Mouse (Mus musculus): ENCODE measurements around the gene Ap1s1.

Gene Ap1s1

GRCm38 (mm10) chr5:137062601-137063000, 16.7 kb upstream of the Ap1s1 start:
- DNase-seq: no peak

DNA sequence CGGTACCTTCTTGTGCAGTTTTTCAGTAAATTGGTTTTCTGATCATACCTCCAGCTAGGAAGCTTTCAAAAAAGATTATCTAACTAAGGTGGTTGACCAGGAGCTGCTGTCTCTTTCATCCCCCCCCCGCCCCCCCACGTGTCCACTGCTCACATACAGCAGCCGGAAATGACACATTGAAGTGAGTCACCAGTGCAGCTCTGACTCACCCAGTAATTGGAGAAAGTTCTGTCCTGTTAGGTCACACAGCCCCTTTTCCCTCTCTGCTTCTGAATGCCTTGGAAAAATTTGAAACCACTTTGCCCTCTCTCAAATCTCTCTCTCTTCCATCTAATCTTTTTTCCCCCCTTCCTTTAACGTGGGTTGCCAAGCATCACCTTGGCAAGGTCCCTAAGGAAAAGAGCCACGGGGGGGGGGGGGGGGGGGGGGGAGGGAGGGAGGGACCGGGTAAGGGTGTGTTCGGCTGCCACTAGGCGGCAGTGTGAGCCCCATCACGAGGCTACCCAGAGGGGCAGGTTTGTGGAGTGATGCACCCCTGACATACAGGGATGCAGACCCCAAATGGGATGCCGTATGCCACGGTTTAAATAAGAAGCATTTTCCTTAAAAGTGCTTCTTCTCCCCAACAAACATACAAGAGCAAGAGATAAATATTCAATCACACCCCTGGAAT, 16.0 kb upstream of the Ap1s1 start:
- DNase-seq: peak; percentile 50 to 53

DNA sequence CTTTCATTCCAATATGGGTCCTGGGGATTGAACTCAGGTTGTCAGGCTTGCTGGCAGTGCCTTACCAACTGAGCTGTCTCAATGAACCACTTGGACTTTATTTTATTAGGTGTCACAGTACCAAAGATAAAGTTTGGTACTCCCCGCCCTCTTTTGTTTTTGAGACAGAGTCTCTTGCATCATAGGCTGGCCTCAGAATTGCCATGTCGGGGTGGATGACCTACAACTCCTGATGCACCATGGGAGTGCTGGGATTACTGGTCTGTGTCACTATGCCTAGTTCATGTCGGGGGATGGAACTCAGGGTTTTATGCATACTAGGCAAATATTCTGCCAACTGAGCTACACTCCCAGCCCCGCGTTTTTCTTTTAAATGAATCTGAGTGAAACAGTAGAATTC, 8.9 kb upstream of the Ap1s1 start:
- no peak for DNase-seq

- DNase-seq: no peak
Measured at GRCm38 (mm10) chr5:137054299-137054698, 8.4 kb upstream of the Ap1s1 start.

DNA sequence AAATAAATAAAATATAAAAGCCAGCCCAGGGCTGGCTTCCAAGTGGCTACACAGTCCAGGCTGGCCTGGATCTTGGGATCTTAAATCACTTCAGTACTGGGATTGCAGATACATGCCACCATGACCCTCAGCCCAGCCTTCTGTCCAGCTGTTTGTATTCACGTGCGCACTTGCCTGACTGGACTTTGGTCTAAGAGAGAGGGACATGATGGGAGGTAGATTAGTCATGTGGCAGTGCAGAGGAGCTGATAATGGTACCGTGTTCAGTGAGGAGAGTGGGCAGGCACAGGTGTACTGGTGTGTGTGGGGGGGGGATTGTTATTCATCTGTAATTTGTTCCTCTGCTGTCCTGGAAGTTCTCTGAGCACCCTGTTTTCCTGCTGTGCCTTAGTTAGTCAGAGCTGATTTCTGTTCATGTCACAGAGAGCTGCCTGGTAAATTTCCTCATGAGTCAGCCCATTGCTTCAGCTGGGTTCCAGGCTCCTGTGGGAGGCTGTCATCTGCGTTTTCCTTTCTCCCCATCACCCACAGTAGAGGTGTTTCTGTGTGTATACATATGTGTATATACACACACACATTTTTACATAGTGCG, 6.1 kb upstream of the Ap1s1 start:
- no peak for DNase-seq

GRCm38 (mm10) chr5:137051125-137051524, 5.2 kb upstream of the Ap1s1 start:
- DNase-seq: no peak

DNA sequence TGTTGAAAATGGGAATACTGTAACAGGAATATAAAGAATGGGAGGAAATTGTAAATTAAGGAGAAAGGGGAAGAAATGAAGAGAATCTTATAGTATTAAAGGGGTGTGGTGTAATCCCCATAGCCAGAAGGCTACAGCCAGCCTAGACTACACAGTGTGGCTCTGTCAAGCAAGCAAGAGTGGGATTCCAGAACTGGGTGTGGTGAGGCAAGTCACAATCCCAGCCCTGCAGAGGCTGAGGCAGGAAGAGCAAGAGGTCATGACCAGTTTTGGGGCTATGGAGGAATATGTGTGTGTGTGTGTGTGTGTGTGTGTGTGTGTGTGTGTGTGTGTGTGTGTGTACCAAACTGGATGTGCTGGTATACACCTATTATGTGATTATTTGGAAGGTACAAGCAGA, 1.1 kb upstream of the Ap1s1 start:
- DNase-seq: no peak

DNA sequence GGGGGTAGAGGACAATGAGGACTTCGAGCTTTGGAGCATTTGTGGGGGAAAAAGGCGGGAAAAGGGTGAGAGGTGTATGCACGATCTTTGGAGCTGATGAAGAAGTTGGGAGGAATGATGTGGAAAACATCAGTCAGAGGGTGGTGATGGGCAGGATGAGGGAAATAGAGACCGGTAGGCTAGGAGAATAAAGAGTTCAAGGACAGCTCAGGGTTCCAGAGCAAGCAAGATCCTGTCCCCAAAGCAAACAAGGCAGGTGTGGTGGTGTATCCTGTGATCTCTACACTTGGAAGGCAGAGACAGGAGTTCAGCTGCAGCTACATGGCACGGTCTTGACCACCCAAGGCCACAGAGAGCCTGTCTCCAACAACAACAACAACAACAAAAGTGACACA, 386 bp upstream of the Ap1s1 start:
- DNase-seq: no peak

DNA sequence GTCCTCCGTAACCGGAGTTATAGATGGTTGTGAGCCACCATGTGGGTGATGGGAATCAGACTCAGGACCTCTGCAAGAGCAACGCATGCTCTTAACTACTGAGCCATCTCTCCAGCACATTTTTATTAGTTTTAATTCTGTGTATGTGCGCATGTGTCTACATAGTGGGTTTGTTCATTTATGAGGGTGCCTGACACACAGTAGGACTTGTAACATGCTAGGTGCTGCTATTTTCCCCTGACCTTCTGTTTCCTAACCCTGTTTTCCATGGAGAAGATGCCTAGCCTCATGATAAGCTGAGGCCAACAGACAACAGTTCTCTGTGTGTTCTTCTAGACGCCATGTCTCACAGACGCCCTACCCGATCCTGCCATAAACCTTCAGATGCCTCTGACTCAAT, 1.9 kb downstream of the Ap1s1 start:
- no peak for DNase-seq

DNA sequence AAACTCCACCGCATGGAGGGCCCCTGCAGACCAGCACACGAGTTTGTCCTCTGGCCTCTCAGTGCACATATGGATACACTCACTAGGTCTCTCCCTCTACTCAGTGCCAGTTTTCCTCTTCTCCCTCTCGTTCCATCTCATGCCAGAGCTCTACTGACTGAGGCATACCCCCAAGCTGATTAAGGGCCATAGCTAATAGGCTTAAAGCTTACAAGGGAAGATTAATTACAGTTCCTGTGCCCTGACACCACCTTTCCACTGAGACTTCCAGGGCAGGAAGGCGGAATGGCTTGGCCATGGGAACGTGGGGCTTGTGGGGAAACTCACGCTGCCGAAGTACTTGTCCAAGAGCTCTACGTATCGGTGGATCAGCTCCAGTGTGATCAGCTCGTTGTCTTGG, 4.5 kb downstream of the Ap1s1 start:
- no peak for DNase-seq

GRCm38 (mm10) chr5:137039453-137039852, 6.5 kb downstream of the Ap1s1 start:
- DNase-seq: no peak

GRCm38 (mm10) chr5:137036211-137036610, 9.7 kb downstream of the Ap1s1 start:
- no peak for DNase-seq

DNA sequence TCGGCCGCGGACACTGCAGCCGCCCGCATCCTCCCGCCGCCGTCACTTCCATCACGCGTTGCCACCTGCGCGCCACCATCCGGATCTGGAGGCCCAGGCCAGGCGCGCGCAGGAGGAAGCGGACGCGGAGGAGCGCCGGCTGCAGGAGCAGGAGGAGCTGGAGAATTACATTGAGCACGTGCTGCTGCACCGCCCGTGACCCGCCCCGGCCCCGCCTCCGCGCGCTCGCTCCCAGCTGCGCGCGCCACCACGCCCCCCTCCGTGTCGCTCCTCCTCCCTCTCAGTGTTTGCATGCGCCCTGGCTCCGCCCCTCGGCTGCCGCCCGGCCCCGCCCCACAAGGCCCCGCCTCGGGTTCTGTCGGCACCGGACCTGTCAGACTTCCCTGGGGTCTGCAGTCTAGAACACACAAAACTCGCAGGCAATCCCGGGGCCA, 13.3 kb downstream of the Ap1s1 start:
- peak; percentile 90 to 92 for DNase-seq

GRCm38 (mm10) chr5:137032033-137032421, 13.9 kb downstream of the Ap1s1 start:
- peak in 1 of 2 experiments; percentile 56 for DNase-seq

GRCm38 (mm10) chr5:137031076-137032032, 14.6 kb downstream of the Ap1s1 start:
- DNase-seq: no peak

- no peak for DNase-seq
Measured at GRCm38 (mm10) chr5:137030416-137030810, 15.5 kb downstream of the Ap1s1 start.

DNA sequence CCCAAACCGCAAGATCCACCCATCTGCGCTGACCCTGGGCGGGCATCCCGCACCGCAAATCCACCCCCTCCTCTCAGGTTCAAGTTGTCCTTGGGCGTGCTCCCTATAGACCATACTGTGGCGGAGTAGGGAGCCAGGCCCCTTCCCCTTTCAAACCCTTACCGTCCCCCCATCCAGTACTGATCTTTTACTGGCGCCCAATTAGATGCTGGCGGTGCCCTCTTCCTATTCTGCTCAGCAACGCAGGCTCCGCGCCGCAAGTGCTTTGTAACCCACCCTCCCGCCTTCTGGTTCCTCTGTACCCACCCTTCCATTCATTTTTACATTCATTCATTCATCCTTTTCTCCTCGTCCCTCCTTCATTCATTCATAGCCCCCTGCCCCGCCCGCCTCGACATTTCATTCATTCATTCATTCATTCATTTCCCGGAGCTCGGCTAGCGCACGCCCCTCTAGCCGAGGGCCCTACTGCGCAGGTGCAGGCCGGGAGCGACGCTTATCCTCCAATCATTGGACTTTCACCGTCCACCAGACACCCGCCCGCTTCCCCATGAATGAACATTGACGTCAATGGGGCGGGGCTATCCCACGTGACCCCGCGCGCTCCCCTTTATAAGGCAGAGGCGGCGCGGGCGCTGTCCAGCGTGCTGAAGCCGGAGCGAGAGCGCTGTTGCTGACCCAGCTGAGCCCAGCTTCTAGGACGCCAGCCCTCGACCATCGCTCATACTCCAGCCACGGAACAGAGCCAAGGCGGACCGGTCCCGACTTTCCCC, 16.1 kb downstream of the Ap1s1 start:
- DNase-seq: peak; percentile 87 to 88

DNA sequence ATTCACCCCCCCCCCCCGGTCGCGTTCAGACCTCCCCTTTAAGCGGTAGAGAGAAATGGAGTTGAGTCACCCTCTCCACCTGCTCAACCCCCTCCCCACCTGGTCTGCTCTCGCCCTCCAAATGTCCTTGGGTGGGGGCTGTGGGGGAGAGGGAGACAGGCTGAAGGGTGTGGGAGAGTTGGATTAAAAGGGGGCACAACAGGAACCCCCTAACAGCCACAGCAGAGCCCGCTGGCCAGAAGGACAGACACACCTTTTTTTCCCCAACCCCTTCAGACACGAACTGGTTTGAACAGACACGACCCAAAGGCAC, 16.7 kb downstream of the Ap1s1 start:
- DNase-seq: no peak

DNA sequence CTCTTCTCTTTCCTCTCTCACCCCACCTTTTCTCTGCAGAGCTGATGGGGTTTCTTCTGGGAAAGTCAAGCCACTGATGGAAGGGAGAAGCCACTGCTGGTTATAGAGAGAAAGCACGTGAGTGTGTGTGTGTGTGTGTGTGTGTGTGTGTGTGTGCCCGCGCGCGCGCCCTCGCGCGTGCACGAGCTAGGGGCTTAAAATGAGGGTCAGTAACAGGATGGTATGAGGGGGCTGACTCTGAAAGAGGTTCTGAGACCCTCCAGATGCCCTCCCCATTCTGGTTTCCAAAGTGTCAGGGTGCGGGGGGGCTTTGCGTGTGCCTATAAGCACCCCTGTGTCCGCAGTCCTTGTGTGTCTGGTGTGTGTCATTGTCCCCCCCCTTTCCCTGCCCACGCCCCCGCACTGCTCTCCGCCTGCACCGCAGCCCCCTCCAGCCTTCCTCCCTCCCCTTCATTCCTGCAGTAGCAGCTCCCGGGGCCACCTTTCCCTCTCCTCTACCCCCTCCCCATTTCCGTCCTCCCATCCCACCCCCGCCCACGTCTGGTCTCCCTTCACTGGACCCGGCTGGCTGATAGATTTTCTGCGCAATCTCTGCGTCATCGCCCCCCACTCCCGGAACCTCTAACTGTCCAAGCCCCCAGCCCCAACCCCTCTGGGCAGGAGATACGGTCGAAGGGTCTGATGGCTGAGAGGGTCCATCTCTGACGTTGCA, 17.2 kb downstream of the Ap1s1 start:
- no peak for DNase-seq

DNA sequence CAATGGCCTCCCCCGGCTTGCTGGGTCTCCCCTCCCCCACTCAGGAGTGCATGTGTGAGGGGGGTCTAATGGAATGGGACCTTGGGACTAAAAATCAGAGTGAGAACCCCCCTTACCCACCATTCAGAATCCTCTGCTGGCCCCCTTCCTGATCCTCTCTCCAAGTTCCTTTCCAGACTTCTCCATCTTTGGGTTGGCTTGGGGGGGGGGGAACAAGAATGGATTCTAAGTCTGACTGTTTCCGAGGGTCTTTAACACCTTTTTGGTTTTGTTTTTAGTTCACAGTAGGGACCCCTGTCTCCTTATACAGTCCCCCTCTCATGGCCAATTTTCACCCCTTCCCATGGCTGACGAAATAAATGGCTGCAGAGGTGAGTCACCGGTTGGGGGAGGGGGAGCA, 19.8 kb downstream of the Ap1s1 start, which contains the start of gene Vgf:
Vgf (plus strand) TSS at position 301 of the 400 bp plus-strand sequence.
- no peak for DNase-seq

DNA sequence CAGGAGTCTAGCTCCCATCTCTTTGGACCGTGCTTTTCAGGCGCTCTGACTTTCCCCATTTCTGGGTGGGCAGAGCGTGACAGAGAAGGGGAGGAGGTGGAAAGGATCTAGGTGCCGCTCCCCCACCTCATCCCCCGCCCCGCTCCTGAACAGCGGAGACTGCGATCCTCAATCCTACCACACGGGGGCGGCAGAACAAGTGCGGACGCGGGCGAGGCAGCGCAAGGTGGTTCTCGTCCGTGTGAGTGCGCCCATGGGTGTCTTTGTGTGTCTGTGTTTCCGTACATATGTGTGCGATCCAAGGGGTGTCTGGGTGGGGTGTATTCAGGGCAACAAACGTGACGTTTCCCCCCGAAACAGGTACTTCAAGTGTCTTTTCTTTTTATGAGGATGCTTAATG, 20.8 kb downstream of the Ap1s1 start:
- DNase-seq: peak; percentile 80 to 84

- no peak for DNase-seq
Measured at GRCm38 (mm10) chr5:137024318-137024717, 21.6 kb downstream of the Ap1s1 start.
